In genomic region chr2:154401976-154402375, GRCm38 (mm10) we compare ENCODE assay signal across 24 mouse cellular contexts. TPM values are rescaled to one million over a fixed set of nuclear protein-coding genes. Genes with fewer than 3 reads are reported as not detected.
DNase-seq lines count a peak whose midpoint lies in the region; ATAC-seq and TF ChIP-seq lines count a peak whose summit lies in the region.
"Had no signal": no experiment of that assay in that cellular context is flagged by ENCODE, and none has a peak within 500 bp of the region (broad histone marks: within the 10 kb centered on the region; RNA-seq: fewer than 3 reads in every experiment).

No protein-coding gene starts in this region.

- H3K27me3 ChIP-seq in heart, embryonic 15.5 days, result no peaks in the 10 kb centered on the region
- no peaks in the 10 kb centered on the region for H3K27me3 ChIP-seq in CH12.LX (replicated peaks)
- peaks cover 4% of the 10 kb centered on the region for H3K27me3 ChIP-seq in hindbrain, embryonic 13.5 days
- H3K27me3 ChIP-seq in kidney, embryonic 16.5 days (ENCODE audit: insufficient read depth, low read length), result no peaks in the 10 kb centered on the region

- WGBS in heart, embryonic 15.5 days, result 20% methylated on average over 1 of the region's 1 CpGs
- WGBS in hindbrain, embryonic 13.5 days, result 62% methylated on average over 1 of the region's 1 CpGs
- WGBS in kidney, embryonic 16.5 days, result 32% methylated on average over 1 of the region's 1 CpGs

- DNase-seq in heart, postnatal 10 days, result no peak
- peak; percentile 44 for DNase-seq in 416B (ENCODE audit: low read depth)
- DNase-seq in CH12.LX (ENCODE audit: extremely low read depth), result no peak
- DNase-seq: adrenal gland, adult 8-10 months; adrenal gland, postnatal 25 days; cerebellum, adult 11-12 months; cerebellum, adult 8-10 months; cerebellum, postnatal 10 days; cerebellum, postnatal 36 days; forebrain, postnatal 0 days; gastrocnemius, postnatal 25 days; kidney, adult 18-20 months; kidney, adult 9 months had no signal

- H3K9me3 ChIP-seq in heart, embryonic 15.5 days (replicated peaks), result no peaks in the 10 kb centered on the region
- no peaks in the 10 kb centered on the region for H3K9me3 ChIP-seq in CH12.LX (replicated peaks; ENCODE audit: low read length)
- H3K9me3 ChIP-seq in hindbrain, embryonic 13.5 days, result no peaks in the 10 kb centered on the region
- H3K9me3 ChIP-seq in kidney, embryonic 16.5 days (ENCODE audit: low read length), result no peaks in the 10 kb centered on the region
- H3K9me3 ChIP-seq: G1E; heart, embryonic 10.5 days; hindbrain, embryonic 10.5 days had no signal

- peaks cover 11% of the 10 kb centered on the region; the same call in 1 of the 2 replicates for H3K36me3 ChIP-seq in heart, embryonic 15.5 days
- H3K36me3 ChIP-seq in CH12.LX (replicated peaks in 1 of 2; ENCODE audit: control insufficient read depth in 1 of 2, insufficient read depth in 1 of 2, low read length in 1 of 2), result no peaks in the 10 kb centered on the region
- no peaks in the 10 kb centered on the region for H3K36me3 ChIP-seq in hindbrain, embryonic 13.5 days
- no peaks in the 10 kb centered on the region for H3K36me3 ChIP-seq in kidney, embryonic 16.5 days (ENCODE audit: insufficient read depth, low read length)
- H3K36me3 ChIP-seq: G1E had no signal

- no peak for ATAC-seq in heart, embryonic 15.5 days (replicated peaks; ENCODE audit: insufficient number of reproducible peaks, insufficient read depth, low FRiP score, low read depth)
- no peak for ATAC-seq in hindbrain, embryonic 13.5 days (ENCODE audit: low FRiP score)
- ATAC-seq in kidney, embryonic 16.5 days (ENCODE audit: low FRiP score, low TSS enrichment), result no peak
- ATAC-seq: activated CD4-positive, CD25-positive, alpha-beta regulatory T cell, adult 4 months; forebrain, postnatal 0 days; hindbrain, postnatal 0 days; inflammation-experienced regulatory T-cells, adult 6 months had no signal

- no peak for TF ChIP-seq POLR2A in CH12.LX (IDR thresholded peaks at IDR 0.05; ENCODE audit: low read depth, low read length)

- intact Hi-C loops in heart, postnatal 10 days (cut with DNase I), result no loop called here

- H3K4me1 ChIP-seq in heart, embryonic 15.5 days (replicated peaks), result peaks cover 52% of the 10 kb centered on the region
- peaks cover 0 to 9% of the 10 kb centered on the region in 2 experiments; a peak in 1 of 4 replicates for H3K4me1 ChIP-seq in CH12.LX (ENCODE audit: control insufficient read depth in 1 of 2, insufficient read depth in 2 of 2)
- H3K4me1 ChIP-seq in hindbrain, embryonic 13.5 days (replicated peaks), result peaks cover 36% of the 10 kb centered on the region
- peaks cover 13% of the 10 kb centered on the region for H3K4me1 ChIP-seq in kidney, embryonic 16.5 days (ENCODE audit: insufficient read depth, low read length)

- in situ Hi-C loops in CH12.LX (cut with MboI; ENCODE audit: low pct_ligation_motif_present, low pct_unique_long_range_greater_than_20kb, low sequenced_read_pairs), result no loop called here

- dilution Hi-C loops in CH12.LX (cut with MboI; ENCODE audit: extremely low pct_ligation_motif_present, extremely low pct_unique_long_range_greater_than_20kb, low sequenced_read_pairs), result no loop called here

- H3K4me3 ChIP-seq in heart, embryonic 15.5 days, result no peak overlapping the region
- H3K4me3 ChIP-seq in CH12.LX (replicated peaks in 1 of 3; ENCODE audit: low read depth in 2 of 3, low read length in 2 of 3, poor library complexity in 1 of 3), result no peak overlapping the region
- no peak overlapping the region for H3K4me3 ChIP-seq in hindbrain, embryonic 13.5 days
- H3K4me3 ChIP-seq in kidney, embryonic 16.5 days (ENCODE audit: low read length), result no peak overlapping the region
- H3K4me3 ChIP-seq: heart, embryonic 10.5 days; hindbrain, embryonic 10.5 days had no signal

- no peak for TF ChIP-seq RAD21 in CH12.LX (IDR thresholded peaks at IDR 0.05; ENCODE audit: low read depth, low read length)

- H3K27ac ChIP-seq in heart, embryonic 15.5 days, result peak overlapping the region; percentile 87; the same call in 1 of the 2 replicates
- no peak overlapping the region for H3K27ac ChIP-seq in CH12.LX (ENCODE audit: insufficient read depth, low read depth)
- no peak overlapping the region for H3K27ac ChIP-seq in hindbrain, embryonic 13.5 days
- no peak overlapping the region for H3K27ac ChIP-seq in kidney, embryonic 16.5 days (ENCODE audit: low read length)
- H3K27ac ChIP-seq: hindbrain, embryonic 10.5 days; hindbrain, embryonic 14.5 days; hindbrain, postnatal 0 days had no signal

- TF ChIP-seq CTCF in CH12.LX (conservative IDR thresholded peaks at IDR 0.05 in 1 of 2, IDR thresholded peaks at IDR 0.05 in 1 of 2; ENCODE audit: low read depth in 2 of 2, low read length in 2 of 2), result no peak

- H3K79me2 ChIP-seq in CH12.LX (replicated peaks; ENCODE audit: control insufficient read depth, extremely low read depth, insufficient read depth, poor library complexity, severe bottlenecking), result no peaks in the 10 kb centered on the region

- no peak overlapping the region for H3K4me2 ChIP-seq in heart, embryonic 15.5 days
- H3K4me2 ChIP-seq in CH12.LX (ENCODE audit: insufficient read depth, low read depth, poor library complexity, severe bottlenecking), result no peak overlapping the region
- H3K4me2 ChIP-seq in hindbrain, embryonic 13.5 days, result no peak overlapping the region
- H3K4me2 ChIP-seq in kidney, embryonic 16.5 days (replicated peaks; ENCODE audit: low read depth, low read length), result no peak overlapping the region
- H3K4me2 ChIP-seq: hindbrain, embryonic 14.5 days had no signal

- no peak overlapping the region for H3K9ac ChIP-seq in heart, embryonic 15.5 days
- H3K9ac ChIP-seq in CH12.LX (ENCODE audit: insufficient read depth, low read depth), result no peak overlapping the region
- no peak overlapping the region for H3K9ac ChIP-seq in hindbrain, embryonic 13.5 days
- no peak overlapping the region for H3K9ac ChIP-seq in kidney, embryonic 16.5 days (replicated peaks; ENCODE audit: low read length)
- H3K9ac ChIP-seq: forebrain, postnatal 0 days; hindbrain, embryonic 14.5 days had no signal

- TF ChIP-seq EP300 in CH12.LX (IDR thresholded peaks at IDR 0.05; ENCODE audit: low read length), result no peak

TF ChIP-seq in CH12.LX, 34 proteins besides CTCF, POLR2A, EP300 and RAD21:
- no peak for TF ChIP-seq SMC3 (IDR thresholded peaks at IDR 0.05; ENCODE audit: low read depth, low read length)
- TF ChIP-seq ZNF384 (IDR thresholded peaks at IDR 0.05; ENCODE audit: low read depth, low read length), result peak; percentile 30; the same call in 1 of the 2 replicates

RNA-seq across cellular contexts. Expression of gene Snta1, which starts 5.9 kb away (rescaled TPM):
- polyA plus RNA-seq in heart, embryonic 15.5 days (2015; fragmentation: Nextera tagmentation; extraction: Ambion mirVana), result 53.2 and 54.3 TPM in 2 replicates
- 100 to 1,000 TPM in 1 of 2 experiments, 10 to 100 TPM in 1; 82.6 to 106 TPM for total RNA-seq in heart, postnatal 10 days (2021)
- total RNA-seq in CH12.LX (2012; rRNA removed), result not detected in 2 replicates
- not detected in 2 replicates for total RNA-seq in CH12.LX (2014; rRNA removed)
- polyA plus RNA-seq in CH12.LX (2012; ENCODE audit: insufficient read length, low read depth), result 0.33 and 0.57 TPM in 2 replicates
- polyA plus RNA-seq in hindbrain, embryonic 13.5 days (2015; fragmentation: Nextera tagmentation; extraction: Ambion mirVana), result 7.4 and 7.6 TPM in 2 replicates
- 9.5 and 12.2 TPM in 2 replicates for polyA plus RNA-seq in kidney, embryonic 16.5 days (2015; fragmentation: Nextera tagmentation; extraction: Ambion mirVana)
- total RNA-seq: G1E; granulocyte monocyte progenitor cell, adult 5-6 weeks had no signal
- polyA plus RNA-seq: activated CD4-positive, CD25-positive, alpha-beta regulatory T cell, adult 4 months; G1E; inflammation-experienced regulatory T-cells, adult 6 months had no signal

RNA-seq across cellular contexts. Expression of gene Cdk5rap1, which starts 29.2 kb away (rescaled TPM):
- 13.6 and 14.8 TPM in 2 replicates for polyA plus RNA-seq in heart, embryonic 15.5 days (2015; fragmentation: Nextera tagmentation; extraction: Ambion mirVana)
- total RNA-seq in heart, postnatal 10 days (2021), result 10 to 100 TPM; 13.6 to 16.3 TPM
- 30.6 and 32.0 TPM in 2 replicates for total RNA-seq in CH12.LX (2012; rRNA removed)
- total RNA-seq in CH12.LX (2014; rRNA removed), result 43.5 and 50.2 TPM in 2 replicates
- polyA plus RNA-seq in CH12.LX (2012; ENCODE audit: insufficient read length, low read depth), result 25.8 and 26.4 TPM in 2 replicates
- 16.0 and 16.1 TPM in 2 replicates for polyA plus RNA-seq in hindbrain, embryonic 13.5 days (2015; fragmentation: Nextera tagmentation; extraction: Ambion mirVana)
- 17.4 and 23.4 TPM in 2 replicates for polyA plus RNA-seq in kidney, embryonic 16.5 days (2015; fragmentation: Nextera tagmentation; extraction: Ambion mirVana)

RNA-seq across cellular contexts. Expression of gene Cbfa2t2, which starts 34.3 kb away (rescaled TPM):
- 25.9 and 31.0 TPM in 2 replicates for polyA plus RNA-seq in heart, embryonic 15.5 days (2015; fragmentation: Nextera tagmentation; extraction: Ambion mirVana)
- 10 to 100 TPM; 23.5 to 25.3 TPM for total RNA-seq in heart, postnatal 10 days (2021)
- total RNA-seq in CH12.LX (2012; rRNA removed) (5.5 and 6.0 TPM in 2 replicates), CH12.LX (2014; rRNA removed) (7.0 and 7.4 TPM in 2 replicates)
- polyA plus RNA-seq in CH12.LX (2012; ENCODE audit: insufficient read length, low read depth), result 10.5 and 12.6 TPM in 2 replicates
- polyA plus RNA-seq in hindbrain, embryonic 13.5 days (2015; fragmentation: Nextera tagmentation; extraction: Ambion mirVana), result 56.1 and 58.7 TPM in 2 replicates
- polyA plus RNA-seq in kidney, embryonic 16.5 days (2015; fragmentation: Nextera tagmentation; extraction: Ambion mirVana), result 44.2 and 48.3 TPM in 2 replicates
